Mouse (Mus musculus) mesoderm, embryonic 11.5 days (tissue): ENCODE data around the gene Cyp24a1.
A peak's percentile ranks its signal among the peaks of the same experiment; 100 is the strongest.

Source experiments
- DNase-seq: peaks from one replicate; pipeline ENCODE4 v3.0.0-alpha.2; 2012; ENCODE audit warnings: low read depth, low spot score

Cyp24a1 gene

GRCm38 (mm10) chr2:170497091-170497566 lies at the start of gene Cyp24a1:
Gene Cyp24a1 (minus strand): TSS chr2:170497145.
- peak; percentile 70 for DNase-seq

DNA sequence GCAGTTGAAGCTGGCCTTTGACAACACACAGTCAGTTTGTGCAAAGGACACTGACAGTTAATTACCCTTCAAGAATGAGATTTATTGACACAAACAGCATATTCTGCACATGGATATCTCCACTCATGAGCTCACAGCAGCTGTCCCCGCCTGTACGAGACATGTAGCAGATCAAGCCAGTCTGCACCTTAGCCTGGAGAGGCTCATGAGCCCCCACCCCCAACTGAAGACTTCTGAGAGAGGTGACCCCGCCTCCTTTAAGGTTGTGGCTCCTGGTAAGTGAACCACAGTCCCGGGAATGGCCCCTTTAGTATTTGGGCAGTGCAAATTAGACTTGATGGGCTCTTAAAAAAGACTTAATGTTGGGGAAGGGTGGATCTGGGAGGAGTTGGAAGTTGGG lies 48.8 kb upstream of the Cyp24a1 start:
- DNase-seq: peak; percentile 19

GRCm38 (mm10) chr2:170544950-170545349 lies 48.0 kb upstream of the Cyp24a1 start:
- no peak for DNase-seq

- DNase-seq: no peak
Observed at GRCm38 (mm10) chr2:170544159-170544558, 47.2 kb upstream of the Cyp24a1 start.

- no peak for DNase-seq
Observed at GRCm38 (mm10) chr2:170543625-170544024, 46.7 kb upstream of the Cyp24a1 start.

DNA sequence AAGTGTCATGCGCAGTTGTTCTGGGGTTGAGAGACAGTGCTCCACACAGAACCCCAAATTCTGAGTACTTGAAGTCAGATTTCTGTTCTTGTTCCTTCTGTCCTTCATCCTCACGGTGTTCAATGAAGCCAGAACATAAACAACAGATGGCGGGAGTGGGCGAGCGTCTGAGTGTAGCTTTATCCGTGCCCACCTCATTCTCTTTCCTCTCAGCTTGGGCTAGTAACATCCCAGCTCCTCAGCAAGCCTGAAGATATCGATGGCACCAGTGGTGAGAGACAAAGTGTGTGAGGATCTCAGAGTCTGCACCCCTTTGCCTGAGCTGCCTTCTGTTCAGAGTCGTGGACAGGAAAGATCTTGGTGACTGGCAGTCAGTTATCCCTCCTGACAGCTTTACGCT lies 42.3 kb upstream of the Cyp24a1 start:
- no peak for DNase-seq

DNA sequence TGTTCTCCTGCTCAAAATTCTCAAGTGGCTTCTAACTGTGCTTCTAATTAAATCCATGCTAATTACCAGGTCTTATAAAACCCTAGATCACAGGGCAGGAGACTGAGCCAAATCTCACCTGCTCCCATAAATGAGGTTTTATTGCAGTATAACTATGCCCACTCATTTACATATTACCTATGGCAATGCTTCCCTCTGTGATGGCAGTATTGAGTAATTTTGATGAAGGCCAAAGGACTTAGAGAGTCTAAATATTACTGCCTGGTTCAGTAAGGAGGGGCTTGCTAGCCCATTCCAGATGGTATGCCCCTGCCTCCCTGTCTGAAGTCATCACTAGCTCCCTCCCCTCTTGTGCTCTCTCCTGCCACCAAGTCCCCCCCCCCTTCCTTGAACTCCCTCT lies 38.9 kb upstream of the Cyp24a1 start:
- DNase-seq: no peak

GRCm38 (mm10) chr2:170534803-170535174 lies 37.8 kb upstream of the Cyp24a1 start:
- no peak for DNase-seq

- DNase-seq: no peak
Observed at GRCm38 (mm10) chr2:170534116-170534802, 37.3 kb upstream of the Cyp24a1 start.

DNA sequence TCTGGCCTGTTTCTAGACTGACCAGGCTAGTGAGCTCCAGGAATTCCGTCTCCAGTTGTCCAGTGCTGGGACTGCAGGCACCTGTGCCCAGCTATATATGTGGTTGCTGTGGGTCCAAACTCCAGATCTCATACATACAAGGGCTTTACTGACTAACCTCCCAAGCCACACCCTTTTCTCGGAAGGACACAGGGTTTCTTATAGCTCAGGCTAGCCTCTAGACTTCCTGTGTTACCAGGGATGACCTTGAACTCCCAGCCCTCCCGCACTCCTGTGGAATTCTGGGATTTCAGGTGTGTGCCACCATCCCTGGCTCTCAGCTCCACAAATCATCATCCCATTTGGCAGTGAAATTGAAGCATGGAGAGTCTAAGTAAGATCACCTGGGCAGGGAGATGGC lies 33.3 kb upstream of the Cyp24a1 start:
- DNase-seq: no peak

GRCm38 (mm10) chr2:170529766-170530165 lies 32.8 kb upstream of the Cyp24a1 start:
- DNase-seq: no peak

GRCm38 (mm10) chr2:170528061-170528460 lies 31.1 kb upstream of the Cyp24a1 start:
- no peak for DNase-seq

DNA sequence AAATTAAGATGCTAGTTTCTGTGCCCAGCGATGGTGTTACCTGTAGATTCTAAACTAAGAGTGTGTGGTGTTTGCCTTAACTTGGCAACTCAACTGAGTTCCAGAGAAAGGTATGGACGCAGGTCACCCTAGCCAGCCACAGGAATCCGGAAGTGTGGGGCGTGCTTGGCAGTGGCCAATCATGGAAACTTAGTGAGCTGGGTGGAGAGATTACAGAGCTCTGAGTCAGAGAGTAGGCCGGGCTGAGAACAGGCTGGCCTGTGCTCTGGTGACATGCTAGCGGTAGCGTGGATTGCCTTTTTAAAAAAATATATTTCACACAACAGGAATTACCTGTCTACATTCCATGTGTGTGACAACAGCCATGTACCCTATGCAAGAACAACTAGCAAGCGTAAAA lies 29.6 kb upstream of the Cyp24a1 start:
- DNase-seq: no peak

- DNase-seq: peak; percentile 77
Observed at GRCm38 (mm10) chr2:170520321-170520971, 23.5 kb upstream of the Cyp24a1 start.

- no peak for DNase-seq
Observed at GRCm38 (mm10) chr2:170513756-170514155, 16.8 kb upstream of the Cyp24a1 start.

- peak; percentile 93 for DNase-seq
Observed at GRCm38 (mm10) chr2:170511073-170511891, 14.3 kb upstream of the Cyp24a1 start.

- DNase-seq: peak; percentile 90
Observed at GRCm38 (mm10) chr2:170508821-170509220, 11.9 kb upstream of the Cyp24a1 start.

DNA sequence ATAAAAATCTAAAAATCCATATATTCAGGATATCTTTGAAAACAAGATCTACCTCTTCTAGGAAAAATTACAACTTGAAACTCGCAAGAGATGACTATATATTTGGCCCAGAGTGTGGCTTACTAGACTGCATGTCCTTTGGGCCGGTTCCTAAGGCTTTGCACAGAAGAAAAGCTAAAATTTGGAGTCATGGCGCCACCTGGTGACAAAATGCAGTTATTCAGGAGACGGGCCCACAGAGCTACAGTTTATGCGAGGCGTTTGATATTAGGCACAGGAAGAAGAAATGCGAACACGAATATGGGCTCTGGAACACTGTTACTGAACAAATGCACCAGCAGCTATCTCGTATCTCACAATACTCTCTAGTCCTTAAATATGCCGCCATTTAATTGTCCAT lies 10.8 kb upstream of the Cyp24a1 start:
- peak; percentile 87 for DNase-seq

- DNase-seq: no peak
Observed at GRCm38 (mm10) chr2:170503983-170504382, 7.0 kb upstream of the Cyp24a1 start.

- no peak for DNase-seq
Observed at GRCm38 (mm10) chr2:170503343-170503742, 6.4 kb upstream of the Cyp24a1 start.

DNA sequence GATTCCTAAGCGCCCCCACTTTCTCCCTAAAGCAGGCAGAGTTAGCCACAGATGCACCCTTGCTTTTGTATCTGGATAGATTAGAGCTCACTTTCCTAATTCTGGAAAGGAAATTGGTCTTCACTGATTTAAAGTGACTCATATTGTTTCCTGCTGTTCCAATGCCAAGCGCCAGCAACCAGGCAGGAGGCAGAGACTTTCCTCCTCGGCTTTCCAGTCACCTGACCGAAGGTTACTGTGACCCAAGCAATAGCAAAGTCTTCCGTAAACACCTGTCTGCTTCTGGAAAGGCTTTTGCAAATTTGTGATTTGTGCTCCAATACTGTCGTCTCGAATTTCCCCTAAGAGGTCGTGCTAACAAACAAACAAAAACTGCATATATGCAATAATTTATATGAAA lies 1.1 kb upstream of the Cyp24a1 start:
- no peak for DNase-seq

DNA sequence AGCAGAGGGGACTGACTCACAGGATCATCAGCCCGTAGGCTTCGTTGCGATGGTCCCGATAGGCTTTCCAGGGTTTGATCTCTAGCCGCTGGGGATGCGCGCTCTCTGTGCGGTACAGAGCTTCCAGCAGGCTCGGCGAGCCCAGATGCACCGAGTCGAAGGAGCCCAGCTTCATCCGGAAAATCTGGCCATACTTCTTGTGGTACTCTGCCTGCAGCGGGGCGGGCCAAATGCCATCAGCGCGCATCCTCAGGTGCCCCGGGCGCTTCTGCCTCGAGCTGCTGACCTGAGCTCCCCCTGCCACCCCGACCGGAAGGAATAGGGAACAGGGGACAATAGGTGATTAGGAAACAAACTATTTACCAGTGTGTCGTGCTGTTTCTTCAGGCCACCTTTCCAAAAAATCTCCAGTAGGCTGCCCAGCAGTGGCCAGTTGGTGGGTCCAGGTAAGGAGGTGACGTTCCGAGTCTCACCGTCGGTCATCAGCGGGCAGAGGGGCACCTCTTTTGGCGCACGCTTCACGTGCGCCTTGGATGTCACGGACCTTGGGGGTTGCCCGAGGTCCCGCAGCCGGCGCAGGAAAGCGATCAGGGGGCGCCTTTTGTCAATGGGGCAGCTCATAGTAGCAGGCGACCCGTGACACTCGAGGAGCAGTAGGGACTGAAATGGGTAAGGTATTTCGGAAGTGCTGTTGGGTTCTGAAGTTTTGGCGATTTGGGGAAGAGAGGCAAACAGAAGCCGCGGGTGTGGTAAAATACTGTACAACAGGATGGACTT lies 603 bp downstream of the Cyp24a1 start, which contains the start of gene Pfdn4:
Pfdn4 (plus strand) TSS at position 275 of the 777 bp plus-strand sequence.
- DNase-seq: peak; percentile 57
